Mouse (Mus musculus) liver, adult 2 months (tissue): ENCODE results near the gene Tm9sf1. TPM values are rescaled to one million over a fixed set of nuclear protein-coding genes. Genes with fewer than 3 reads are reported as not detected.

Source experiments
- DNase-seq: peaks from one replicate; pipeline ENCODE4 v3.0.0-alpha.2; 2011; ENCODE audit warnings: low read depth, low spot score; ENCODE audit errors: extremely low read depth
- H3K27ac ChIP-seq: fragments of 200-500 bp; replicated peaks from 2 replicates; pipeline ENCODE4 v1.5.1; 2012; ENCODE audit warnings: low read depth, mild to moderate bottlenecking, control low read depth, inconsistent platforms, low read length; ENCODE audit not compliant: insufficient read depth
- H3K27me3 ChIP-seq: fragments of 200-500 bp; 2 replicates; pipeline ENCODE4 v1.6.1; 2012; ENCODE audit warnings: mild to moderate bottlenecking, moderate library complexity, low read length, inconsistent platforms; ENCODE audit not compliant: control insufficient read depth, insufficient read depth
- H3K36me3 ChIP-seq: fragments of 200-500 bp; 2 replicates; pipeline ENCODE4 v1.6.1; 2012; ENCODE audit warnings: low read length, inconsistent platforms; ENCODE audit not compliant: control insufficient read depth, insufficient read depth
- H3K4me1 ChIP-seq: fragments of 200-500 bp; 2 replicates; pipeline ENCODE4 v1.6.1; 2011; ENCODE audit warnings: low read length; ENCODE audit not compliant: control insufficient read depth, insufficient read depth
- H3K4me3 ChIP-seq: fragments of 200-500 bp; 2 replicates; pipeline ENCODE4 v1.5.1; 2011; ENCODE audit warnings: low read depth, mild to moderate bottlenecking, control low read depth, low read length, moderate library complexity; ENCODE audit not compliant: insufficient read depth
- H3K79me2 ChIP-seq: fragments of 200-500 bp; 2 replicates; pipeline ENCODE4 v1.6.1; 2012; ENCODE audit warnings: inconsistent platforms, mild to moderate bottlenecking, low read length, moderate library complexity; ENCODE audit not compliant: control insufficient read depth, insufficient read depth
- H3K9ac ChIP-seq: fragments of 200-500 bp; 2 replicates; pipeline ENCODE4 v1.6.1; 2012; ENCODE audit warnings: low read depth, mild to moderate bottlenecking, control low read depth, inconsistent platforms, low read length
- CTCF ChIP-seq: fragments of 200-500 bp; IDR thresholded peaks from 2 replicates; pipeline ENCODE4 v1.5.1; 2011; ENCODE audit warnings: low read depth, low read length, control low read depth
- POLR2A ChIP-seq: fragments of 200-500 bp; IDR thresholded peaks from 2 replicates; pipeline ENCODE4 v1.6.1; 2011; ENCODE audit warnings: low read length, control low read depth; ENCODE audit not compliant: insufficient read depth; ENCODE audit errors: extremely low read depth
- WGBS: fragments of 180-500 bp; shearing (Covaris S2); methylation state at CpG from one replicate; pipeline ENCODE4 v1.1.7; 2018; 5-methylcytosine and 5-hydroxymethylcytosine counted together
- polyA plus RNA-seq: library from polyadenylated mRNA; depleted of rRNA; stranded (reverse); fragments of >200 nt; gene quantifications from 2 replicates; pipeline ENCODE4 v1.2.3, GENCODE M21; 2012
- total RNA-seq: library from RNA; depleted of rRNA; stranded (reverse); fragments of >200 nt; gene quantifications from 2 replicates; pipeline ENCODE4 v1.2.3, GENCODE M21; 2014

The Tm9sf1 gene
- total and polyA plus RNA-seq, 2 experiments: 46.5 to 70.4 TPM

GRCm38 (mm10) chr14:55658011-55658410 is 14.4 kb upstream of the Tm9sf1 start:
- H3K4me3 ChIP-seq: no peak overlapping the region

DNA sequence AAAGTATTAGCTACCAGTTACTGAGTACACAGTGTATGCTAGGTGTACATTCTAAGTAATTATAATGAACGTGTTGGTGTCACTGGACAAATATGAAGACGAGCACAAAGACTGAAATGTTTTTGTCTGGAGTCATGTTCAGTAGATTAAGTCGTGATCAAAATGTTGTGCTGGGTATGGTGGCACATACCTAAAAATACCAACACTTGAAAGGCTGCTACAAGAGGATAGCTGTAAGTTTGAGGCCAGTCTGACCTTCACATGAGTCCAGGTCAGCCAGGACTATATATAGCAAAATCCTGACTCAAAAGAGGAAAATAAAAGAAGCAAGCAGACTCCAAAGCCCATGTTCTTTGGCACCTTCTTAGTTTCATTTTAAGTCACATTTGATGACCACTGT is 13.3 kb upstream of the Tm9sf1 start:
- no peak for DNase-seq
- no peak for TF ChIP-seq CTCF
- TF ChIP-seq POLR2A: no peak
- no peak overlapping the region for H3K9ac ChIP-seq
- no peak overlapping the region for H3K27ac ChIP-seq
- no peaks in the 10 kb centered on the region; the same call in 1 of the 2 replicates for H3K4me1 ChIP-seq
- peaks cover 4% of the 10 kb centered on the region; the same call in 1 of the 2 replicates for H3K36me3 ChIP-seq
- WGBS: 82% methylated on average over 3 of the region's 3 CpGs
- H3K79me2 ChIP-seq: no peaks in the 10 kb centered on the region
- H3K27me3 ChIP-seq: no peaks in the 10 kb centered on the region
- H3K4me3 ChIP-seq: no peak overlapping the region

More at GRCm38 (mm10) chr14:55658011-55658410, 14.4 kb upstream of the Tm9sf1 start:
- Histone ChIP-seq H3K27me3 (no peaks in the 10 kb centered on the region), H3K36me3 (peaks cover 7% of the 10 kb centered on the region; the same call in 1 of the 2 replicates), H3K9ac (no peak overlapping the region), H3K4me1 (no peaks in the 10 kb centered on the region; the same call in 1 of the 2 replicates), H3K27ac (no peak overlapping the region), H3K79me2 (no peaks in the 10 kb centered on the region)
- TF ChIP-seq CTCF (no peak), POLR2A (no peak)
- DNase-seq: no peak
- 85% methylated on average over 5 of the region's 5 CpGs for WGBS

DNA sequence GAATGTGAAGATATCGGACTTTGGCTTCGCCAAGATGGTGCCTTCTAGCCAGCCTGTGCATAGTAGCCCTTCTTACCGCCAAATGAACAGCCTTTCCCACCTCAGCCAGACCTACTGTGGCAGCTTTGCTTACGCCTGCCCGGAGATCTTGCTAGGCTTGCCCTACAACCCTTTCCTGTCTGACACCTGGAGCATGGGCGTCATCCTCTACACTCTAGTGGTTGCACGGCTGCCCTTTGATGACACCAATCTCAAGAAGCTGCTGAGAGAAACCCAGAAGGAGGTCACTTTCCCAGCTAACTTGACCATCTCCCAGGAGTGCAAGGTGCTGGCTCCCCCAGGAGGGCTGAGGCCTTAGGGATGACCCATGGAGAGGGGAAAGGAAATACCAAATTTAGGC is 7.9 kb upstream of the Tm9sf1 start:
- no peaks in the 10 kb centered on the region for H3K27me3 ChIP-seq
- no peaks in the 10 kb centered on the region for H3K79me2 ChIP-seq
- WGBS: 89% methylated on average over 7 of the region's 7 CpGs
- DNase-seq: no peak
- no peak overlapping the region for H3K27ac ChIP-seq
- no peaks in the 10 kb centered on the region for H3K36me3 ChIP-seq
- H3K4me3 ChIP-seq: no peak overlapping the region
- no peak overlapping the region for H3K9ac ChIP-seq
- H3K4me1 ChIP-seq: no peaks in the 10 kb centered on the region
- TF ChIP-seq CTCF (no peak), POLR2A (no peak)

DNA sequence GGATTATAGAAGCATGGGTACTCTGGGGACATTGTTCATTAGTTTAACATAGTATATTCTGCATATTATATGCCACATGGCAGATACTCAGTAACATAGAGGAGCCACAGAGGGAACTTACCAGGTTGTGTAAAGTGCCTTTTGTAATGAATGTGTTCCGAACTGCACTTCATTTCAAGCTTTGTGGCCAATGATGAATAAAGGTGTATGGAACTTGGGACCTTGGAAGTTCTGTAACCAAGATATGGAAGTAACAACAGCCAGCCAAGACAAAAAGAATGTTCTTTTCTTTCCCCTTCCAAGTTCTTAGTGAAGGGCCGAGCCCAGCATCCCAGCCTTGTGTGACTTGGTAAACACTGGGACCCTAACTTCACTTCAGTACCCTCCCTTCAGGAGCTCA is 6.3 kb upstream of the Tm9sf1 start, which contains the start of gene Tssk4:
Gene Tssk4, plus strand, starts transcription at position 301 of the 400 bp plus-strand sequence.
- DNase-seq: no peak
- no peak within 1 kb of the TSS for H3K9ac ChIP-seq
- 98% methylated on average over 2 of the region's 2 CpGs for WGBS
- H3K79me2 ChIP-seq: no peaks in the 10 kb centered on the region
- TF ChIP-seq CTCF: no peak
- TF ChIP-seq POLR2A: no peak
- no peak within 1 kb of the TSS for H3K4me3 ChIP-seq
- H3K27me3 ChIP-seq: no peaks in the 10 kb centered on the region
- 0 out of 2 replicates have a peak, but pooled peaks cover 2% of the 10 kb centered on the region for H3K4me1 ChIP-seq
- no peaks in the 10 kb centered on the region for H3K36me3 ChIP-seq
- H3K27ac ChIP-seq: no peak within 1 kb of the TSS

GRCm38 (mm10) chr14:55644261-55644888 is 769 bp upstream of the Tm9sf1 start:
- Histone ChIP-seq H3K27ac (peak overlapping the region; percentile 46), H3K27me3 (no peaks in the 10 kb centered on the region), H3K9ac (peak overlapping the region; percentile 24), H3K79me2 (peaks cover 18% of the 10 kb centered on the region; the same call in 1 of the 2 replicates), H3K36me3 (peaks cover 10% of the 10 kb centered on the region), H3K4me3 (peak overlapping the region; percentile 46), H3K4me1 (peaks cover 14% of the 10 kb centered on the region)
- TF ChIP-seq CTCF: no peak
- TF ChIP-seq POLR2A: no peak
- WGBS: 18% methylated on average over 17 of the region's 17 CpGs
- peak; percentile 14 for DNase-seq

GRCm38 (mm10) chr14:55642679-55643059 is 937 bp downstream of the Tm9sf1 start:
- peaks cover 14% of the 10 kb centered on the region for H3K4me1 ChIP-seq
- no peak for DNase-seq
- WGBS: 16% methylated on average over 8 of the region's 8 CpGs

More at GRCm38 (mm10) chr14:55642679-55643059, 937 bp downstream of the Tm9sf1 start:
- Histone ChIP-seq H3K9ac (peak overlapping the region; percentile 93), H3K4me3 (peak overlapping the region; percentile 90), H3K27ac (peak overlapping the region; percentile 96), H3K36me3 (peaks cover 11% of the 10 kb centered on the region), H3K27me3 (no peaks in the 10 kb centered on the region), H3K79me2 (peaks cover 18% of the 10 kb centered on the region; the same call in 1 of the 2 replicates)
- TF ChIP-seq POLR2A: no peak
